Mouse (Mus musculus) lung, postnatal 0 days (tissue): ENCODE data around the gene Dync1h1. TPM values are rescaled to one million over a fixed set of nuclear protein-coding genes. Genes with fewer than 3 reads are reported as not detected.
A peak's percentile ranks its signal among the peaks of the same experiment; 100 is the strongest.

Experiments used
- ATAC-seq: fragments of 200-750 bp; cut with Nextera tagmentation; 2 replicates; pipeline ENCODE4 v1.8.0; 2017; ENCODE audit warnings: moderate library complexity
- DNase-seq: peaks from one replicate; pipeline ENCODE4 v3.0.0-alpha.2; 2016; ENCODE audit warnings: low spot score
- H3K27ac ChIP-seq: fragments of 300-500 bp; sonication (generic); 2 replicates; pipeline ENCODE4 v1.5.1; 2014; ENCODE audit warnings: antibody characterized with exemption, mild to moderate bottlenecking, low read length, mixed read lengths
- H3K27me3 ChIP-seq: fragments of 300-500 bp; sonication (generic); replicated peaks from 2 replicates; pipeline ENCODE4 v1.6.1; 2014; ENCODE audit warnings: low read length, mixed read lengths; ENCODE audit not compliant: insufficient read depth
- H3K36me3 ChIP-seq: fragments of 300-500 bp; sonication (generic); 2 replicates; pipeline ENCODE4 v1.6.1; 2014; ENCODE audit warnings: low read length, mixed read lengths; ENCODE audit not compliant: insufficient read depth
- H3K4me1 ChIP-seq: fragments of 300-500 bp; sonication (generic); 2 replicates; pipeline ENCODE4 v1.6.1; 2014; ENCODE audit warnings: antibody characterized with exemption, low read depth, low read length, mixed read lengths; ENCODE audit not compliant: insufficient read depth
- H3K4me2 ChIP-seq: fragments of 300-500 bp; sonication (generic); replicated peaks from 2 replicates; pipeline ENCODE4 v1.6.1; 2014; ENCODE audit warnings: low read depth, mild to moderate bottlenecking, low read length, moderate library complexity, mixed read lengths
- H3K4me3 ChIP-seq: fragments of 300-500 bp; sonication (generic); 2 replicates; pipeline ENCODE4 v1.5.1; 2014; ENCODE audit warnings: low read depth, low read length
- H3K9ac ChIP-seq: fragments of 300-500 bp; sonication (generic); replicated peaks from 2 replicates; pipeline ENCODE4 v1.6.1; 2014; ENCODE audit warnings: low read depth, mild to moderate bottlenecking
- H3K9me3 ChIP-seq: fragments of 300-500 bp; sonication (generic); 2 replicates; pipeline ENCODE4 v1.6.1; 2016; ENCODE audit warnings: low read length, mixed read lengths
- CTCF ChIP-seq: IDR thresholded peaks from 2 replicates; pipeline ENCODE4 v1.5.1; 2016; ENCODE audit warnings: antibody characterized with exemption, mild to moderate bottlenecking
- EP300 ChIP-seq: IDR thresholded peaks from 2 replicates; pipeline ENCODE4 v1.6.1; 2016; ENCODE audit warnings: antibody characterized with exemption, mild to moderate bottlenecking, control low read depth
- WGBS: fragments of 180-500 bp; shearing (Covaris S2); extraction: QIAGEN DNeasy Blood & Tissue Kit; methylation state at CpG from one replicate; pipeline ENCODE4 v1.1.7; 2014; 5-methylcytosine and 5-hydroxymethylcytosine counted together
- polyA plus RNA-seq: library from polyadenylated mRNA; unstranded; fragments of >200 nt; fragmentation: Nextera tagmentation; extraction: Ambion mirVana; gene quantifications from 2 replicates; pipeline ENCODE4 v1.2.1, GENCODE M21; 2015

Dync1h1 gene
- polyA plus RNA-seq: 34.7 and 38.1 TPM in 2 replicates

GRCm38 (mm10) chr12:110601241-110602218 lies at the start of gene Dync1h1:
Gene Dync1h1, plus strand, starts transcription at chr12:110601452.
- no peaks in the 10 kb centered on the region for H3K27me3 ChIP-seq
- peak within 1 kb of the TSS; percentile 97 for H3K9ac ChIP-seq
- under 1% methylated on average over 96 of the region's 105 CpGs for WGBS
- no peaks in the 10 kb centered on the region for H3K36me3 ChIP-seq
- H3K4me3 ChIP-seq: peak within 1 kb of the TSS; percentile 95
- peaks cover 2% of the 10 kb centered on the region; the same call in 1 of the 2 replicates for H3K4me1 ChIP-seq
- ATAC-seq (peak; percentile 96), DNase-seq (peak; percentile 96)
- no peak for TF ChIP-seq EP300
- TF ChIP-seq CTCF: peak; percentile 11; the same call in 1 of the 2 replicates
- H3K27ac ChIP-seq: peak within 1 kb of the TSS; percentile 96
- H3K9me3 ChIP-seq: no peaks in the 10 kb centered on the region
- H3K4me2 ChIP-seq: peak within 1 kb of the TSS; percentile 74

- 70% methylated on average over 13 of the region's 13 CpGs for WGBS
- no peak overlapping the region for H3K27ac ChIP-seq
- no peaks in the 10 kb centered on the region for H3K27me3 ChIP-seq
- no peaks in the 10 kb centered on the region for H3K4me1 ChIP-seq
- no peaks in the 10 kb centered on the region for H3K9me3 ChIP-seq
- no peak overlapping the region for H3K4me3 ChIP-seq
- no peak overlapping the region for H3K4me2 ChIP-seq
- ATAC-seq: no peak
- H3K9ac ChIP-seq: no peak overlapping the region
- TF ChIP-seq EP300 (no peak), CTCF (no peak)
- peaks cover 34% of the 10 kb centered on the region for H3K36me3 ChIP-seq
- DNase-seq: no peak
These were observed 49.1 kb upstream of the Dync1h1 start for GRCm38 (mm10) chr12:110552113-110552512.

- no peaks in the 10 kb centered on the region for H3K27me3 ChIP-seq
- ATAC-seq: no peak
- H3K36me3 ChIP-seq: peaks cover 34% of the 10 kb centered on the region
- TF ChIP-seq EP300 (no peak), CTCF (no peak)
- H3K4me3 ChIP-seq: no peak overlapping the region
- H3K4me2 ChIP-seq: no peak overlapping the region
- no peak overlapping the region for H3K27ac ChIP-seq
- DNase-seq: no peak
- H3K9ac ChIP-seq: no peak overlapping the region
- no peaks in the 10 kb centered on the region for H3K4me1 ChIP-seq
- H3K9me3 ChIP-seq: no peaks in the 10 kb centered on the region
- 92% methylated on average over 5 of the region's 5 CpGs for WGBS
These were observed 47.9 kb upstream of the Dync1h1 start for GRCm38 (mm10) chr12:110553362-110553761.

- Histone ChIP-seq H3K9me3 (no peaks in the 10 kb centered on the region), H3K27me3 (no peaks in the 10 kb centered on the region), H3K9ac (no peak overlapping the region), H3K4me2 (no peak overlapping the region), H3K4me3 (no peak overlapping the region), H3K27ac (no peak overlapping the region), H3K36me3 (peaks cover 23% of the 10 kb centered on the region), H3K4me1 (no peaks in the 10 kb centered on the region)
- TF ChIP-seq CTCF (no peak), EP300 (no peak)
- DNase-seq (no peak), ATAC-seq (no peak)
- 86% methylated on average over 21 of the region's 21 CpGs for WGBS
These were observed 45.6 kb upstream of the Dync1h1 start for GRCm38 (mm10) chr12:110555536-110556240.

- Histone ChIP-seq H3K4me1 (no peaks in the 10 kb centered on the region), H3K4me2 (no peak overlapping the region), H3K27ac (peak overlapping the region; percentile 26; the same call in 1 of the 2 replicates), H3K36me3 (peaks cover 23% of the 10 kb centered on the region), H3K9me3 (no peaks in the 10 kb centered on the region), H3K27me3 (no peaks in the 10 kb centered on the region), H3K4me3 (no peak overlapping the region), H3K9ac (no peak overlapping the region)
- TF ChIP-seq CTCF (no peak), EP300 (no peak)
- ATAC-seq: peak; percentile 94
- DNase-seq: peak; percentile 89
- WGBS: 85% methylated on average over 18 of the region's 18 CpGs
These were observed 44.2 kb upstream of the Dync1h1 start for GRCm38 (mm10) chr12:110556861-110557628.
